Mouse (Mus musculus) hindbrain, embryonic 15.5 days (tissue): ENCODE results near the gene Efna5. TPM values are rescaled to one million over a fixed set of nuclear protein-coding genes. Genes with fewer than 3 reads are reported as not detected.
A peak's percentile ranks its signal among the peaks of the same experiment; 100 is the strongest.

Experiments
- ATAC-seq: fragments of 200-750 bp; cut with Nextera tagmentation; 2 replicates; pipeline ENCODE4 v1.8.0; 2017; ENCODE audit warnings: low read depth, moderate number of reproducible peaks, moderate TSS enrichment; ENCODE audit not compliant: low FRiP score
- H3K27ac ChIP-seq: fragments of 300-500 bp; sonication (generic); replicated peaks from 2 replicates; pipeline ENCODE4 v1.5.1; 2015; ENCODE audit warnings: mild to moderate bottlenecking, inconsistent platforms
- H3K27me3 ChIP-seq: fragments of 300-500 bp; sonication (generic); 2 replicates; pipeline ENCODE4 v1.6.1; 2015; ENCODE audit warnings: control low read depth, inconsistent platforms
- H3K36me3 ChIP-seq: fragments of 300-500 bp; sonication (generic); 2 replicates; pipeline ENCODE4 v1.6.1; 2015; ENCODE audit warnings: control low read depth, inconsistent platforms
- H3K4me1 ChIP-seq: fragments of 300-500 bp; sonication (generic); replicated peaks from 2 replicates; pipeline ENCODE4 v1.6.1; 2015; ENCODE audit warnings: control low read depth, inconsistent platforms
- H3K4me2 ChIP-seq: fragments of 300-500 bp; sonication (generic); 2 replicates; pipeline ENCODE4 v1.6.1; 2015; ENCODE audit warnings: moderate library complexity, mild to moderate bottlenecking, inconsistent platforms
- H3K4me3 ChIP-seq: fragments of 300-500 bp; sonication (generic); 2 replicates; pipeline ENCODE4 v1.5.1; 2015; ENCODE audit warnings: mild to moderate bottlenecking, inconsistent platforms
- H3K9ac ChIP-seq: fragments of 300-500 bp; sonication (generic); 2 replicates; pipeline ENCODE4 v1.6.1; 2015; ENCODE audit warnings: inconsistent platforms
- H3K9me3 ChIP-seq: fragments of 300-500 bp; sonication (generic); 2 replicates; pipeline ENCODE4 v1.6.1; 2016; ENCODE audit warnings: control low read depth, inconsistent platforms
- WGBS: fragments of 180-500 bp; shearing (Covaris S2); methylation state at CpG from one replicate; pipeline ENCODE4 v1.1.7; 2015; 5-methylcytosine and 5-hydroxymethylcytosine counted together
- polyA plus RNA-seq: library from polyadenylated mRNA; unstranded; fragments of >200 nt; fragmentation: Nextera tagmentation; extraction: Ambion mirVana; gene quantifications from 2 replicates; pipeline ENCODE4 v1.2.1, GENCODE M21; 2015

Efna5 gene
- polyA plus RNA-seq = 38.5 and 69.1 TPM in 2 replicates

GRCm38 (mm10) chr17:62881176-62881790 lies at the start of gene Efna5:
TSS of gene Efna5 (minus strand) at chr17:62881317.
- H3K27ac ChIP-seq = peak within 1 kb of the TSS; percentile 95
- H3K4me2 ChIP-seq = peak within 1 kb of the TSS; percentile 98
- peak within 1 kb of the TSS; percentile 83 for H3K9ac ChIP-seq
- under 1% methylated on average over 61 of the region's 68 CpGs for WGBS
- H3K27me3 ChIP-seq = no peaks in the 10 kb centered on the region
- peak; percentile 39 for ATAC-seq
- H3K4me1 ChIP-seq = peaks cover 8% of the 10 kb centered on the region
- no peaks in the 10 kb centered on the region for H3K9me3 ChIP-seq
- peak within 1 kb of the TSS; percentile 73 for H3K4me3 ChIP-seq
- no peaks in the 10 kb centered on the region for H3K36me3 ChIP-seq

- Histone ChIP-seq H3K4me3 (no peak overlapping the region), H3K36me3 (no peaks in the 10 kb centered on the region), H3K4me2 (no peak overlapping the region), H3K27me3 (no peaks in the 10 kb centered on the region), H3K9me3 (no peaks in the 10 kb centered on the region), H3K4me1 (no peaks in the 10 kb centered on the region), H3K27ac (no peak overlapping the region), H3K9ac (no peak overlapping the region)
- WGBS = 84% methylated on average over 4 of the region's 4 CpGs
- no peak for ATAC-seq
Observed at GRCm38 (mm10) chr17:62915304-62915703, 34.2 kb upstream of the Efna5 start.

GRCm38 (mm10) chr17:62905692-62906445 lies 24.8 kb upstream of the Efna5 start:
- H3K4me3 ChIP-seq = 0 out of 2 replicates have a peak overlapping the region, but pooled peaks have one; percentile 10
- H3K27ac ChIP-seq = no peak overlapping the region
- peaks cover 7% of the 10 kb centered on the region for H3K4me1 ChIP-seq
- H3K36me3 ChIP-seq = no peaks in the 10 kb centered on the region
- H3K27me3 ChIP-seq = no peaks in the 10 kb centered on the region
- ATAC-seq = no peak
- H3K9ac ChIP-seq = 0 out of 2 replicates have a peak overlapping the region, but pooled peaks have one; percentile 7
- H3K9me3 ChIP-seq = no peaks in the 10 kb centered on the region
- WGBS = 44% methylated on average over 16 of the region's 16 CpGs
- peak overlapping the region; percentile 37 for H3K4me2 ChIP-seq

GRCm38 (mm10) chr17:62899066-62899465 lies 17.9 kb upstream of the Efna5 start:
- WGBS = 87% methylated on average over 6 of the region's 6 CpGs
- no peaks in the 10 kb centered on the region for H3K4me1 ChIP-seq
- no peak for ATAC-seq

GRCm38 (mm10) chr17:62889991-62890390 lies 8.9 kb upstream of the Efna5 start:
- Histone ChIP-seq H3K9me3 (no peaks in the 10 kb centered on the region), H3K4me1 (no peaks in the 10 kb centered on the region), H3K4me3 (no peak overlapping the region), H3K36me3 (no peaks in the 10 kb centered on the region), H3K4me2 (no peak overlapping the region), H3K9ac (no peak overlapping the region), H3K27ac (no peak overlapping the region), H3K27me3 (no peaks in the 10 kb centered on the region)
- 93% methylated on average over 5 of the region's 5 CpGs for WGBS
- ATAC-seq = no peak

More at GRCm38 (mm10) chr17:62899066-62899465, 17.9 kb upstream of the Efna5 start:
- Histone ChIP-seq H3K27me3 (no peaks in the 10 kb centered on the region), H3K27ac (no peak overlapping the region), H3K4me2 (no peak overlapping the region), H3K9ac (no peak overlapping the region), H3K4me3 (no peak overlapping the region), H3K9me3 (no peaks in the 10 kb centered on the region), H3K36me3 (no peaks in the 10 kb centered on the region)

- Histone ChIP-seq H3K27ac (peak overlapping the region; percentile 95), H3K9me3 (no peaks in the 10 kb centered on the region), H3K4me2 (peak overlapping the region; percentile 98), H3K4me3 (peak overlapping the region; percentile 73), H3K4me1 (peaks cover 7% of the 10 kb centered on the region), H3K27me3 (no peaks in the 10 kb centered on the region), H3K9ac (peak overlapping the region; percentile 65), H3K36me3 (no peaks in the 10 kb centered on the region)
- WGBS = under 1% methylated on average over 16 of the region's 16 CpGs
- ATAC-seq = no peak
Observed at GRCm38 (mm10) chr17:62884129-62884506, 3.0 kb upstream of the Efna5 start.

GRCm38 (mm10) chr17:62883476-62884128 lies 2.5 kb upstream of the Efna5 start:
- Histone ChIP-seq H3K4me2 (peak overlapping the region; percentile 98), H3K27ac (peak overlapping the region; percentile 95), H3K4me3 (peak overlapping the region; percentile 73), H3K27me3 (no peaks in the 10 kb centered on the region), H3K9me3 (no peaks in the 10 kb centered on the region), H3K9ac (peak overlapping the region; percentile 65), H3K4me1 (peaks cover 8% of the 10 kb centered on the region), H3K36me3 (no peaks in the 10 kb centered on the region)
- WGBS = under 1% methylated on average over 34 of the region's 34 CpGs
- ATAC-seq = 0 out of 2 replicates have a peak, but pooled peaks have one; percentile 13

- H3K36me3 ChIP-seq = no peaks in the 10 kb centered on the region
- under 1% methylated on average over 37 of the region's 53 CpGs for WGBS
- H3K9me3 ChIP-seq = no peaks in the 10 kb centered on the region
- peak overlapping the region; percentile 95 for H3K27ac ChIP-seq
- H3K27me3 ChIP-seq = no peaks in the 10 kb centered on the region
- peak overlapping the region; percentile 98 for H3K4me2 ChIP-seq
- ATAC-seq = peak; percentile 86
- H3K9ac ChIP-seq = peak overlapping the region; percentile 83
- H3K4me1 ChIP-seq = peaks cover 8% of the 10 kb centered on the region
- peak overlapping the region; percentile 73 for H3K4me3 ChIP-seq
Observed at GRCm38 (mm10) chr17:62882726-62883475, 1.8 kb upstream of the Efna5 start.

GRCm38 (mm10) chr17:62881791-62882725 lies 941 bp upstream of the Efna5 start:
- peaks cover 8% of the 10 kb centered on the region for H3K4me1 ChIP-seq
- no peaks in the 10 kb centered on the region for H3K9me3 ChIP-seq
- no peaks in the 10 kb centered on the region for H3K36me3 ChIP-seq
- H3K4me3 ChIP-seq = peak overlapping the region; percentile 73
- H3K4me2 ChIP-seq = peak overlapping the region; percentile 98
- ATAC-seq = peak; percentile 31
- H3K27ac ChIP-seq = peak overlapping the region; percentile 95
- no peaks in the 10 kb centered on the region for H3K27me3 ChIP-seq
- 0% methylated on average over 58 of the region's 58 CpGs for WGBS
- peak overlapping the region; percentile 83 for H3K9ac ChIP-seq

GRCm38 (mm10) chr17:62880311-62881175 lies 574 bp downstream of the Efna5 start:
- peak overlapping the region; percentile 95 for H3K27ac ChIP-seq
- H3K9ac ChIP-seq = peak overlapping the region; percentile 83
- H3K4me3 ChIP-seq = peak overlapping the region; percentile 73
- no peaks in the 10 kb centered on the region for H3K9me3 ChIP-seq
- under 1% methylated on average over 65 of the region's 82 CpGs for WGBS
- no peaks in the 10 kb centered on the region for H3K27me3 ChIP-seq
- peaks cover 14% of the 10 kb centered on the region for H3K4me1 ChIP-seq
- peak overlapping the region; percentile 98 for H3K4me2 ChIP-seq
- peak; percentile 27 for ATAC-seq
- H3K36me3 ChIP-seq = no peaks in the 10 kb centered on the region
